Comparison of ENCODE assay signal across 10 mouse cellular contexts in genomic region chr1:167230930-167231611, GRCm38 (mm10). TPM values are rescaled to one million over a fixed set of nuclear protein-coding genes. Genes with fewer than 3 reads are reported as not detected.
DNase-seq lines count a peak whose midpoint lies in the region; ATAC-seq and TF ChIP-seq lines count a peak whose summit lies in the region.
"Had no signal": no experiment of that assay in that cellular context is flagged by ENCODE, and none has a peak within 500 bp of the region (broad histone marks: within the 10 kb centered on the region; RNA-seq: fewer than 3 reads in every experiment).

No protein-coding gene starts in this region.

- H3K4me2 ChIP-seq in hindbrain, postnatal 0 days (ENCODE audit: low read depth, low read length), result no peak overlapping the region
- no peak overlapping the region for H3K4me2 ChIP-seq in stomach, embryonic 15.5 days
- H3K4me2 ChIP-seq: heart, embryonic 13.5 days had no signal

- no peak overlapping the region for H3K4me3 ChIP-seq in hindbrain, postnatal 0 days (ENCODE audit: low read length)
- no peak overlapping the region for H3K4me3 ChIP-seq in stomach, embryonic 15.5 days (replicated peaks)
- H3K4me3 ChIP-seq: heart, embryonic 13.5 days had no signal

- H3K36me3 ChIP-seq in hindbrain, postnatal 0 days (ENCODE audit: insufficient read depth, low read length), result peaks cover 22% of the 10 kb centered on the region; the same call in 1 of the 2 replicates
- H3K36me3 ChIP-seq in stomach, embryonic 15.5 days, result peaks cover 20% of the 10 kb centered on the region

- WGBS in hindbrain, postnatal 0 days, result 82% methylated on average over 17 of the region's 17 CpGs
- 77% methylated on average over 17 of the region's 17 CpGs for WGBS in stomach, embryonic 15.5 days

- peak; percentile 82 for ATAC-seq in frontal cortex, adult (ENCODE audit: low TSS enrichment)
- ATAC-seq in hindbrain, postnatal 0 days, result peak; percentile 54
- peak; percentile 82 for ATAC-seq in stomach, embryonic 15.5 days (ENCODE audit: insufficient read depth, low FRiP score, low read depth)
- ATAC-seq in CD4-positive, CD25-positive, alpha-beta regulatory T cell, adult 4 months, result no peak

- H3K9ac ChIP-seq in hindbrain, postnatal 0 days (replicated peaks; ENCODE audit: low read length), result no peak overlapping the region
- no peak overlapping the region for H3K9ac ChIP-seq in stomach, embryonic 15.5 days
- H3K9ac ChIP-seq: heart, embryonic 13.5 days had no signal

- no peak for DNase-seq in frontal cortex, postnatal 25 days (ENCODE audit: low spot score in 2 of 2)
- DNase-seq in right cerebral cortex, adult 18-20 months, result peak; percentile 51
- no peak for DNase-seq in right cerebral cortex, postnatal 36 days (ENCODE audit: low spot score in 2 of 2)
- no peak for DNase-seq in hindbrain, postnatal 0 days (ENCODE audit: low spot score)
- no peak for DNase-seq in kidney, adult 9 months
- DNase-seq: cerebellum, adult 9-10 months had no signal

- H3K9me3 ChIP-seq in hindbrain, postnatal 0 days (ENCODE audit: low read length), result no peaks in the 10 kb centered on the region
- H3K9me3 ChIP-seq in stomach, embryonic 15.5 days, result no peaks in the 10 kb centered on the region
- H3K9me3 ChIP-seq: heart, embryonic 13.5 days had no signal

- H3K27me3 ChIP-seq in hindbrain, postnatal 0 days (ENCODE audit: insufficient read depth, low read length), result no peaks in the 10 kb centered on the region
- H3K27me3 ChIP-seq in stomach, embryonic 15.5 days (replicated peaks), result no peaks in the 10 kb centered on the region
- H3K27me3 ChIP-seq: heart, embryonic 13.5 days had no signal

- no peak overlapping the region for H3K27ac ChIP-seq in hindbrain, postnatal 0 days
- peak overlapping the region; percentile 66; the same call in 1 of the 2 replicates for H3K27ac ChIP-seq in stomach, embryonic 15.5 days
- H3K27ac ChIP-seq: heart, embryonic 13.5 days had no signal

- H3K4me1 ChIP-seq in hindbrain, postnatal 0 days (ENCODE audit: insufficient read depth, low read length), result no peaks in the 10 kb centered on the region
- 0 out of 2 replicates have a peak, but pooled peaks cover 9% of the 10 kb centered on the region for H3K4me1 ChIP-seq in stomach, embryonic 15.5 days

- TF ChIP-seq CTCF in hindbrain, postnatal 0 days (IDR thresholded peaks at IDR 0.05; ENCODE audit: low read depth), result peak; percentile 32; the same call in 1 of the 2 replicates

RNA-seq across cellular contexts. Expression of gene Uck2, which starts 54.0 kb away (rescaled TPM):
- 71.8 and 91.3 TPM in 2 replicates for total RNA-seq in hindbrain, postnatal 0 days (2014; rRNA removed)
- polyA plus RNA-seq in hindbrain, postnatal 0 days (2015; fragmentation: Nextera tagmentation; extraction: Ambion mirVana), result 40.1 and 44.7 TPM in 2 replicates
- polyA plus RNA-seq in stomach, embryonic 15.5 days (2015; fragmentation: Nextera tagmentation; extraction: Ambion mirVana), result 73.3 and 79.9 TPM in 2 replicates
- polyA plus RNA-seq in CD4-positive, CD25-positive, alpha-beta regulatory T cell, adult 4 months (2017; shearing (Covaris generic)), result 10 to 100 TPM; 24.0 to 35.0 TPM
